Mouse (Mus musculus) ovary, postnatal 14 days (tissue): ENCODE measurements around the gene Itga6.
"Not testable (repeated sequence)": the region's sequence is repeated elsewhere in the genome, so short reads cannot be mapped to it uniquely, and the experiment has no call there.

ENCODE experiments used
- DNase-seq: peaks from one replicate; pipeline ENCODE4 v3.0.0; 2022; ENCODE audit warnings: low spot score

Gene Itga6

DNA sequence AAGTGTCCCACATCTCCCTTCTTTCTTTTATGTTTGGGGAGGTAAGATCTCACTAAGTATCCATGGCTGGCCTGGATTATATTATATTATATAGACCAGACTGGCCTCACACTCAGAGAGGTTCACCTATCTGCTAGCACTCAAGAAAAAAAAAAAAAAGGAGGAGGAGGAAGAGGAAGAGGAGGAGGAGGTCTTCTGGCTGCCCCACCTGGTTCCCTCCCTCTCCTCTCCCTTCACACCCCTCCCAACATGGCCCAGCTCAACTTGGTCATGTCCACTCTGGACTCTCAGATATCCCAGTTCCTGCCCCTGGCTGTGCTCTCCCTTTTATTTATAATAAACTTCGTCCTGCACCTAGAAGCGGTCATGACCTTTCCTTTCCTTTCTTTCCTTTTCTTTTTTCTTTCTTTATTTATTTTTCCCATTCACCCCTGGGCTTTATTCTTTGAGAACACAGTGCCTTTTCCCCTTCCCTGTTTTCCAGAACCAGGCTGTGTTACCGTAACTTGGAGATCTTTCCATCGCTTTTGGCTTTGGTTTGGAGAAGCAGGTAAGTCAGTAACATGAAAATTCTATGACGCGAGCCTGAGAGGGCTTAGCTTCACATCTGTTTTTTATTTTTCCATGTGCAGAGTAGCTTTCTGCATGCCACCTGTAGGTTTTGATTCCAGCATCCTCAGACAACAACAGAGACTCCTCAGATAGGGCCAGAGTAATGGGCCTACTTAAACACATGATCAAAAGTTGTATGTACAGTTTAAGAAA lies at the start of gene Itga6:
Itga6 (plus strand) TSS at position 7 of the 765 bp plus-strand sequence.
- DNase-seq, result no peak

- no peak for DNase-seq
These were observed 48.6 kb upstream of the Itga6 start for GRCm38 (mm10) chr2:71696776-71697175.

- no peak for DNase-seq
These were observed 47.7 kb upstream of the Itga6 start for GRCm38 (mm10) chr2:71697408-71698336.

DNA sequence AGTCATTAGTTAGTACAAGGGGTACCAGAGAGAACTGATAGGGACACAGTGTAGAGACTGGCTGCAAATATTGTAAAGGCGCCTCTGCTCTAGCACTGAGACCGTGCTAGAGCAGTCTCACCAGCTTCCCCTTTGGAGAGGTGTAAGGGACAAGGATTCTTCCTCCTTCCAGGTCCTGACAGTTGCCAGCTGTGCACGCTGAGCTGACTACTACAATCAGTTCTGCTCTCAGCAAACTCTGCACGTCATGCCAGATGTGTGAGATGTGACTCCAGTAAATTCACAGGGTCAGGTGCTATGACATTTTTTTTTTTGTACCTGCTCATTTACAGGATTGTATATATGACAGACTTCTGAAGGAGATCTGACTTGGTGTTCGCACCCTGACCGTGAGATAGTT lies 47.0 kb upstream of the Itga6 start:
- DNase-seq, result no peak

DNA sequence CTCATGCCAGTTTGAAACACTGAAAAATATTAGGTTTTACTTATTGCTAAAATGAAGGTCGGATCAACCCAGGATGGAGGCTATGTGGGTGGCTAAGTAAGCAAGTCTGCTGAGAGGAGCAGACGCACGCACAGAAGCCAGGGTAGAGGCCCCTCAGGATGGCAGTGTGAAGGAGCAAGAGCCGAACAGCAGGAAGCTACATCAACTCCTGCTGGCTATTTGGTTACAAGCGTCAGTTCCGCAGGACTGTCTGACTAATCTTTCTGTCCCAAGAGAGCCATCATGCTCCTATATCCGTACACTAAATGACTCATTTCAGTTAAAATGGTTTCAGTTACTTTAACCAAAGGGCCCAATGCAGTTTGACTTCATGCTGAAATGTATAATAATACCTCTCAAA lies 46.5 kb upstream of the Itga6 start:
- no peak for DNase-seq

GRCm38 (mm10) chr2:71701341-71701740 lies 44.1 kb upstream of the Itga6 start:
- DNase-seq, result no peak

DNA sequence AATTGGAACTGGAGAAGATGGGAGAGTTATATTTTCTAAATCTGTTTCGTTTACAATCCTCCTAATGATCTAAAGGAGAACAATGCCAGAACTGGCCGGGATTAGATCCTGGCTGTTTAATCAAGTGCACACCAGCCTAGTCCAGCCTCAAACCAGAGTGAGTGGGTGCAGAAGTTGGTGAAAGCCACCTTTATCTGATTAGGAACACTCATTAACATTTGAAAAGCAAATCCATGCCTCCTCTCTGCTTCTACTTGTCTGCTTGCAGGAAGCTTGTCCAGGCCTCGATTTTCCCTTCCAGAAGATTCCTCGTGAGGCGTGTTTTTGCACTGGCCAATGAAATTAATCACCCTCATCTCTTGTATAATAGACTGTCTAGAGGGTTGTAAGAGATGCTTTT lies 41.1 kb upstream of the Itga6 start:
- no peak for DNase-seq

DNA sequence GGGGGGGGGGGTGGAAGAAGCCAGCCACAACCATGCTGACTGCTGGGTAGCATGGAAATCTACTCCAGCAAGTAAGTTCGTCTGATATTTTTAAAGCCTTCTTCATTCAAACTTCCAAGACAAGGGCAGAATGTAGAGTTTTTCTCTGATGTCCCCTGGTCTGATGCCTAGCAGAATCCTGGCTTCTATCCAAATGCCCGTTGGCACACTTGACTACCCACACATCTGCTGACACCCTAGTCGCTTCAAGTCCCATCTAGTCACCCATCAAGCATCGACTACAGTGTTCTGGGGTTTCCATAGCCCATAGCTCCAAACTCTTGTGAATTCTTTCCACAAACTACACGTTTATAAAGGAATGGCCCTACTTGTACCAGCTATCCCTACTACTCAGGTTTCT lies 36.5 kb upstream of the Itga6 start:
- DNase-seq, result no peak

DNA sequence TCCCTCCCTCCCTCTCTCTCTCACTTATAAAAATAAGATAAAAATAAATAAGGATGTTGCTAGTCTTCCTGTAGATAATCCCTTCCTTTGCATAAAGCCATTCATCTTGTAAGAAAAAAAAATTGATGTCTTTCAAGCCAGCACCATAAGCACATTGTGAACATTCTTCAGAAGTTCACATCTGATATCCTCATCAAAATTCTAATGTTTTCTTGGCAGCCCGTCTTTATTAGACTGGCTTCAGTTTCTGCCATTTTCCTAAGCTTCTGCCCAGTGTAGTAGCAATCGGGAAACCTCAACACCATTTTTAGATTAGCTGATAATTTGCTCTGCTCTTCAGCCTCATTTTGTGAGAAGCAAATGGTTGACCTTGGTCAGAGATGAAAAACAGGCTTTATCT lies 33.8 kb upstream of the Itga6 start:
- DNase-seq, result no peak

- DNase-seq, result no peak
These were observed 31.0 kb upstream of the Itga6 start for GRCm38 (mm10) chr2:71714416-71714815.

- no peak for DNase-seq
These were observed 26.4 kb upstream of the Itga6 start for GRCm38 (mm10) chr2:71719005-71719386.

- no peak for DNase-seq
These were observed 25.9 kb upstream of the Itga6 start for GRCm38 (mm10) chr2:71719387-71720034.

DNA sequence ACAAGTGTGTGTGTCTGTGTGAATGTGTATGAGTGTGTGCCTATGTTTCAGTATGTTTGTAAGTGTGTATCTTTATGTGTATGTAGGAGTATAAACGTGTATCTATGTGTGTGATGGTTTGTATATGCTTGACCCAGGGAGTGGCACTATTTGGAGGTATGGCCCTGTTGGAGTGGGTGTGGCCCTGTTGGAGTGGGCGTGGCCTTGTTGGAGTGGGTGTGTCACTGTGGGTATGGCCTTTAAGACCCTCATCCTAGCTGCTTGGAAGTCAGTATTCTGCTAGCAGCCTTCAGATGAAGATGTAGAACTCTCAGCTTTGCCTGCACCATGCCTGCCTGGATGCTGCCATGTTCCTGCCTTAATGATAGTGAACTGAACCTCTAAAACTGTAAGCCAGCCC lies 24.9 kb upstream of the Itga6 start:
- not testable (repeated sequence) for DNase-seq

DNA sequence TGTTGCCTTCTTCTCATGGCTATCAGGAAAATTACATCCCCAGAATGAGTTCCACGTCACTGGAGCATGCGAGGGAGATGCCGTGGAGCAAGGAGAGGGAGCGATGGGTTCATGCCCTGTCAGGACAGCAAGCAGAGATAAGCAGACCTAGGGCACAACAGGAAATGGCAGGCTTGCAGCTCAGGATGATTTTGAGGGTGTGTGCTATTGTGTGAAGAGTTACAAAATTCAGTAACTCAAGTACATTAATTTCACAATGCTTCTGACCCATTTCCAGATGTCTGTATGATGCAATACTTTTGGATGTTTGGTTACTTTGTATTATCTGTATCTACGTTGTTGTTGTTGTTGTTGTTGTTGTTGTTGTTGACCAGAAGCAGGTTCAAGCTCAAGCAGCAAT lies 22.5 kb upstream of the Itga6 start:
- no peak for DNase-seq

DNA sequence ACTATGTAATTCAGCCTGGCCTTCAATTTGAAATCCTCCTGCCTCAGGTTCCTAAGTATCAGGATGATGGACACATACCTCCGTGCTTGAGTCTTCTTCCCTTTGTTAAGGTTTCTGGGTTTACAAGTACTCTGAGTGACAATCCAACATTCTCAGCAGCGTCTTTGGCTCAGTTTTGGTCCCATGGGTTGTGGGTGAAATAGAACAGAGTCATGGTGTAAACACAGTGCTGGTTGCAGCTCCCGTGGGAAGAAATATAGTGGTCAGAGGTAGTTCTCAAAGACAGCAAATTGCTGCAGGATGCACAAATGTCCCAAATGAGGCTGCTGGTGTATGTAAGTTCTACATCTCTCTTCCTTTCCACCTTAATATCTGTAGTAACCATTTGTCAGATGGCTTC lies 21.8 kb upstream of the Itga6 start:
- DNase-seq, result no peak

- no peak for DNase-seq
These were observed 21.4 kb upstream of the Itga6 start for GRCm38 (mm10) chr2:71724028-71724427.

- no peak for DNase-seq
These were observed 20.0 kb upstream of the Itga6 start for GRCm38 (mm10) chr2:71725446-71725845.

DNA sequence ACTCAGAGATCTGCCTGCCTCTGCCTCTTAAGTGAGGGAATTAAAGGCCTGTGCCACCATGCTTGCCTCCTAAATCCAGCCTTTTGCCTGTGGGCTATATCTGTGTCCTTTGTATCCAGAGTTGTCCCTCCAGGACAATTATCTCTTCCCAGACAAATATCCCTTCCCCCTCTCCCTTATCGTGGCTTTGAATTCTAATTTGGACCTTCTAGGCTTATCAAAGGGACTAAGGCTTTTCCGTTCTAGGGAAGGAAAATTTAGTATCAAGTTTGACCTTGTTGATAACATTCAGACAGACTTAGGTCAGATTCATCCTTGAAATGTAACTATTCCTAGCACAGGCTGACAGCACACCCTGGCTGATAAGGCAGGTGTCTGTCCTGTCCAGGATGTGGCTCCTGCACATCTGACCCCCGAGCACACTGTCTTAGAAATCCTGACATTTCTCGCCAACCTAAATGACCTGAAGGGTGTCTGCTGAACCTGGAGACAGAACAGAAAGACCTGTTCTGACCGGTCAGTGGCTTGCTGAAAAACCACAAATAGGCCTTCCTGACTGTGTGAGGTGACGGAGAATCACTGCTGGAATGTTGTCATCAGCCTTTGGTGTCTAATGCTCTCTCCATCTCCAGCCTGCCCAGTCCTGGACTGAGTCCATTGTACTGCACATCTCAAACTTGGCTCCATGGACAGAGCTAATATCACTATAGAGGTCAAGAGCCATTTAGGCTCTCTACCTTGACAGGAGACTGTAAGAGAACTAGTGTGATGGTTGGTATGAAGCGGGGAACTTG lies 18.3 kb upstream of the Itga6 start:
- no peak for DNase-seq

DNA sequence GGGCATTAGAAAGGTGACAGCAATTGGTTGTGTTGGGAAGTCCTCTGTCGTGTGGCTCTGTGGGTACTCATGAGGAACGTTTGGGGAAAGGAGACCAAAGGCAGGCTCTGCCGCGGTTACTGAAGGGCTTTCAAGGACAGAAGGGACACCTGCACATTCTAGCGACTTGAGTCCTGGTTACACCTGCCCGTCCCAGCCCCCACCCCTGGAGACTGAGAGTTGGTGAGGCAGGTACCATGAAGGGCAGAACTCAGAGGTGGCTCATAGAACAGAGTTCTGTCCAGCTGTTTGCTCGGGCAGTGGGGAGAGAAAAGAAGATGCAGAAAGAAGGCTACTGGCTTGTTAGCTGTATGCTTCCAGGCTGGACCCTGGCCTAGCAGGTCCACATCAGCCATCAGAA lies 17.1 kb upstream of the Itga6 start:
- DNase-seq, result no peak

- no peak for DNase-seq
These were observed 16.6 kb upstream of the Itga6 start for GRCm38 (mm10) chr2:71728796-71729195.

DNA sequence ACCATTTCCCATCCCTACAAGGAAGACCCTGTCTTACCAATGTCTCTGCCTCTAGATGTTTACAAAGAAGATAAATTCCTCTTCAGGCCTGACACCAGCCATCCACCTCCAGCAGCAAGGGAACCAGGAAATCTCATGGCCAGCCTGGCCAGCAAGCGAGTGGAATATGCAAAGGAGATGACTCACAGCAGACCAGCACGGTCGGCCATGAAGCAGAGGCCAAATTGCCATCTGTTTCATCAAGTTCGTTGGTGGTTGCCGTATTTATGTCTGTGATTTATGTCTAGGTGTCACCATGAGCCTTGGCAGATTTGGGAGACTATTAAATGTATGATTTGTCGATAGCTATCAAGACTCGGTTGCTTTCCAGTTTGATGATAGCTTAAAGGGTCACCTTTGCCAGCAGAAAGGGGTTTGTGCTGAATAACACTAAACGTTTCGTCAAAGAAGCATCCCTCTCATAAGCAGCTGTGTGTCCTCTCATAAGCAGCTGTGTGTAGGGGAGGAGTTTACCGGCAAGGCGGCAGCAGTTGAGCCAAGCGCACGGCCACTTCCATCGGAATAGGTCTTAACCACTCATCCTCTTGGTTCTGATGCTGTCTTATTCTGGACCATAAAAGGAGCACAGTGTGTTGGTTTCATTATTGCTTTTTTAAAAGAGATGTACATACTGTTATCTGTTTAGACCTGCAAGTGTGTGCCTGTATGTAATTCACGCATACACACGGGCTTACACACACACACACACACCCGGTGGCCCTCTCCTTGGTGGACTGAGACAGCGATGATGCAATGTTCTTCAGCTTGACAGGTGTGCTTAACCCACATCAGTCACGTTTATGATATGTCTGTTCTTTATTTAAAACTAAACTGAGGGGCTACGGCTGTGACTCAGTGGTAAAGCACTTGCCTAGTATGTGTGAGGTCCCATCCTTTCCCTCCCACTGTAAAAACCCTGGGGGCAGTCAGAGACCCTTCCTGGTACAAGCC lies 14.5 kb upstream of the Itga6 start:
- DNase-seq, result no peak
